Mouse (Mus musculus) lung, postnatal 0 days (tissue): ENCODE data around the gene Ppt1.

ENCODE experiments used
- CTCF ChIP-seq: IDR thresholded peaks from 2 replicates; pipeline ENCODE4 v1.5.1; 2016; ENCODE audit warnings: antibody characterized with exemption, mild to moderate bottlenecking
- EP300 ChIP-seq: IDR thresholded peaks from 2 replicates; pipeline ENCODE4 v1.6.1; 2016; ENCODE audit warnings: antibody characterized with exemption, mild to moderate bottlenecking, control low read depth

DNA sequence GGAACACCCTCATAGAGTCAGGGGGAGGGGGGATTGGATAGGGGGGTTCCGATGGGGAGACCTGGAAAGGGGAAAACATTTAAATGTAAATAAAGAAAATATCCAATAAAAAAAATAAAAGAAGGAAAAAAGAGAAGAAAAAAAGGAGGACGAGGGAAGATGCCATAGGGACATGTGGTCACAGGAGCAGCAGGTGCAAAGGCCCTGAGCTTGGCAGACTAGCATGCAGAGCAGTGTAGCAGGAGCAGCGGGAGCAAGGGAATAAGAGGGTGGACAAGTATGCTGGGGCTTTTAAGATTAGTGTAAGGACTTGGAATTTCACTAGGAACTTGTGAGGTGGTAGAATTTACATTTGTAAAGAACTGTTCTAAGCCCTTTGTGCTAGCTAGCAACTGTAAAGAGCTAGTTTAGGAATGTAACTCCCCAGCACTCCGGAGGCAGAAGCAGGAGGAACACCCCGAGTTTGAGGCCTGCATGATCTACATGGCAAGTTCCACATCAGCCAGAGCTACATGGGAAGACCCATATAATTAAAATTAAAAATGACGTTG, 1.2 kb downstream of the Ppt1 start:
- TF ChIP-seq CTCF (no peak), EP300 (no peak)
